Mouse (Mus musculus) frontal cortex, postnatal 14 days (tissue): ENCODE results near the gene Rmnd5b.

ENCODE experiments used
- DNase-seq, 2 experiments: peaks; one replicate each; pipeline ENCODE4 v3.0.0; 2022; ENCODE audit warnings: low spot score in 2 of 2

Rmnd5b gene

DNA sequence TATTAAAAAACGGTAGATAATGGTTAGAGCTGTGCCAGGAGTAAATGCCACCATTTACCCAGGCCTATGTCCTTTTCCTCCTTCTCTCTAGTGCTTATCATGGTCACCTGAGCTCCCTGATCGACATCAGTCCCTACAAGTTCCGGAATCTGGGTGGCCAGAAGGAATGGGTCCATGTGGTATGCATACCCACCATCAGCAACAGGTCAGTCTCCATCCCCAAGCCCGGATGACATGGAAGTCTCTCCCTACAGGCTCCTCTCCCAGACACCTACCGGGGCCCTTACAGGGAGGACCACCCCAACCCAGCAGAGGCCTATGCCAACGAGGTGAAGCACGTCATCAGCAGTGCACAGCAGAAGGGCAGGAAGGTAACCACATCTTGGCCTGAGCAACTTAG lies 43.8 kb downstream of the Rmnd5b start:
- no peak for DNase-seq

DNA sequence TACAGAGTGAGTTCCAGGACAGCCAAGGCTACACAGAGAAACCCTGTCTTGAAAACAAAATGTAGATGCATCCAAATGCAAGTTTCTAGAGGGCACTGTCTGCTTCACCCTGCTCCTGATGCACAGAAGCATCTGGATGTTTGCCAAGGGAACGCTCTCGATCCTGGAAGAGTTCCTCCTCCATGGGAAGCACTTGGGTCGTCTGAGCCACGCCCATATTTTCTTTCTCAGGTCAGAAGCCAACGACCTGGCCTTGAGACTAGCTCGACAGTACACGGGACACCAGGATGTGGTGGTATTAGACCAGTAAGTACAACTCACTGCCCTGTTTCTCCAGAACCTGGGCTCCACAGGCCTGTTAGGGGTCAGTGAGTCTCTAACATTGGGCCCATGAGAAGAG lies 44.5 kb downstream of the Rmnd5b start:
- no peak for DNase-seq

DNA sequence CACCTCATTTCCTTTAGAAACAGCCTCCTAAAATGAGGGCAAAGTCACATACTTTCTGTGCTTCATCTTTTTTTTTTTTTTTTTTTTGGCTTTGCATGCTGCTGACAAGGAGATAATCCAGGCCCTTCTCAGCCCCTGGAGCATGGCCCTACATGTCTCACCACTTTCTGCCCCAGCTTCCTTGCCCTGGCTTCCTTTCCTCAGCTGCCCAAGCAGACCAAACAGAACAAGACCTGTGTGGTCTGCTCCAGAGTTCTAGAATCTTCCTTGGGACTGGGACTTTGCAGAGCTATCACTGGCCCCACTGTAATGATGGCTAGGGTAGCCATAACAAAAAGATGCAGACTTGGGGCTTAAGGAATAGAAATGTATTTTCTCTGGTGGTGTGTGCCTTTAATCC lies 45.7 kb downstream of the Rmnd5b start:
- DNase-seq: no peak

DNA sequence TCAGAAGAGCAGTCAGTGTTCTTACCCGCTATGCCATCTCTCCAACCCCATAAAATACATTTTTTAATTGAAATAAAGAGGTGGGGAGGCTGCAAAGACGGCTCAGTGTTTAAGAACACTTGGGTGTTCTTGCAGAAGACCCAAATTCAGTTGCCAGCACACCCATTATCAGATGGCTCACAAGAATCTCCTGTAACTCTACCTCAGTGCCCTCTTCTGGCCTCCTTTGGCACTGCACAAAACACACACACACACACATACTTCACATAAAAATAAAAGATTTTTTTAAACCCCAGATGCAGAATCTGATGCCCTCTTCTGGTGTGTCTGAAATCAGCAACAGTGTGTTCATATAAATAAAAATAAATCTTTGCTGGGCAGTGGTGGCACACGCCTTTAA lies 46.9 kb downstream of the Rmnd5b start:
- DNase-seq: no peak

DNA sequence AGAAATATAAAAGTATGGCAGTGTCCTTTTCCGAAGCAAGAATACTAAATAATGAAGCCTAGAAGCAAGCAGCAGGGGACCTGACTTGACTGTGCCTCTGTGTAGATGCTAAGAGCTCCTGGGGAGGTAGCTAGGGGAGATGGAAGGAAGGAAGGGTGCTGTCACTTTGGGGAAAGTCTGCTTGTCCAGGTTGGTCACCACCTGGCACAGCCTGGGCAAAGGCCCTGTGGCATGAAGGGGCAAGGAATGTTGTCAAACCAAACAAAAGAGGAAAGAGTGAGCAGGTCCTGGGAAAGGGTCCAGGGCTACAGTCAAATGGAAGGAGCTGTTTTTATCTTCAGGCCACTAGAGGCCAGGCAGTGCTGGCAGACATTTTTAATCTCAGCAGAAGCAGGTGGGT lies 48.6 kb downstream of the Rmnd5b start:
- no peak for DNase-seq

DNA sequence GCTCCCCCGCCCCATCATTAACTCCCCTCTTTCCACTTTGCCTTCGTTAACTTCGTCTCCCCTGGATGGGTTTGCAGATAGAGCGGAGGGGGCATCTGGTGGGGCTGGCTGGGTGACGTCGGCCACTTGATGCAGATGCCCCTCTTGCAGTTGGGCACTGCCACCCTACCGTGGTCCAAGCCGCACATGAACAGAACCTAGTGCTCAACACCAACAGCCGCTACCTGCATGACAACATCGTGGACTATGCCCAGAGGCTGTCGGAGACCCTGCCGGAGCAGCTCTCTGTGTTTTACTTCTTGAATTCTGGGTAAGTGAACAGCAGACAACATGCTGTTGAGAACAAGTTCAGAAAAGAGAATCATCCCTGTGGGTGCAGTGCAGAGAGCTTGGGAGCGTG lies 49.3 kb downstream of the Rmnd5b start:
- no peak for DNase-seq

DNA sequence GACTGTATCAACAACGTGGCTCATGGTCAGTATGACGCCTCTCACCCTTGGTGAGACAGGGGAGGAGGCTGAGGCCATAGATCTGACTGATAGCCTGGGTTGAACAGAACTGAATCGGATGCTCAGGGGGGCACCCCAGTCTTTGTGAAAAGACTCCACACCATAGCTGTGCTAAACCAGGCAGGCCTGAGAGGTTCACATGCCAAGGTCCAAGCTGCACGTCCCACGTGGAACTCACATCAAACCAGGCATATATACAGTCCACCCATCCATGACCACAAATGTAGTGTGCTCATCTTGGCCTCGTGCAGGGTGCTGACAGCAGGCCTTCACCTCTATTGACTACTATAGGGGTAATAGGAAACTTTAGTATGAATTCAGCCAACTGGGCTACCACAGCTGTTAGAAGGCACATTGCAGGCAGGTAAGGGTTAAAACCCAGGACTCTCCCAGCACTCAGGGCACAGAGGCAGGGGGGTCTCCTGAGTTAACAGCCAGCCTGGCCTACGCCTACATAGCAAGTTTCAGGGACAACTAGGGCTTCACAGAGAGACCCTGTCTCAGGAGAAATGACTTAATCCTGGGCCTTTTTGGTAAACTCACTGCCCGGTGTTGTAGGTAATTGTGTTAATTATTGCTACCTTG lies 50.0 kb downstream of the Rmnd5b start:
- no peak for DNase-seq

DNA sequence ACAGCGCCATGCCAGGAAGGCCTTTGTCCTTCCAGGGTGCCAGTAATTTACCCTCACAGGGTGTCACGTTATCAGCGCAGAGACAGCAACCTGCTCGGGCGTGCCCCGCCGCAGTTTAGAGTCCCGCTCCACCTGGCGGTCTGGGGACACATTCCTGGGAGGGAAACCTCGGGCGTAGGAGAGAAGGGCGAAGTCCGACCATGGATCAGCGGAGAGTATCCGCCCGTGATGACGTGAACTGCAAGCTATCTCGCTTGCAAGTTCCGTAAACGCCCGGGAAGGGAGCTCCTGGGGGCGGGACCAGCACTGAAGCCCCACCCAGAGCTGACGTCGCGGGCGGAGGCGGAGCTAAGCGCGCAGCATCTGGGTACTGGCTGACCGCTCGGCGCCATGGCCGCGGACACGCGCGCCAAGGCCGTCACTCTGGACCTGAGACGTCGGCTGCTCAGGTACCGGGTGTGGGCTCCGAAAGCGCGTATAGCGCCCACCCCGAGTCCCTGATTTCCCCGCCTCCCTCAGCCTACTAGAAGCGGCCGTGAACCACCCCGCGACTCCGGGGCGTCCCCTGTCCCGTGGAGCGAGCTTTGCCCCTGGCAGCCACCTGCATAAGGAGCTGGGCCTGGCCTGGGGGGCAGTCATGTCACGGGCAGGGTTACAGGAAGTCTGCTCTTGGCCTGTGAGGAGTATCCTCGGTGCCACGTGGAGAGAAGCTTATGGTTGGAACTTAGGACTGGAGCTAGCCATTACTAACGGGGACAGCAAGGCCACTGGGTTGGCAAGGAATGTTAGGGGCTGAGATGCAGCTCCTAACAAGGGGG lies 51.1 kb downstream of the Rmnd5b start, which contains the start of gene Phykpl:
TSS of gene Phykpl (plus strand) at position 327 of the 818 bp plus-strand sequence.
- DNase-seq: peak; percentile 88 to 93

DNA sequence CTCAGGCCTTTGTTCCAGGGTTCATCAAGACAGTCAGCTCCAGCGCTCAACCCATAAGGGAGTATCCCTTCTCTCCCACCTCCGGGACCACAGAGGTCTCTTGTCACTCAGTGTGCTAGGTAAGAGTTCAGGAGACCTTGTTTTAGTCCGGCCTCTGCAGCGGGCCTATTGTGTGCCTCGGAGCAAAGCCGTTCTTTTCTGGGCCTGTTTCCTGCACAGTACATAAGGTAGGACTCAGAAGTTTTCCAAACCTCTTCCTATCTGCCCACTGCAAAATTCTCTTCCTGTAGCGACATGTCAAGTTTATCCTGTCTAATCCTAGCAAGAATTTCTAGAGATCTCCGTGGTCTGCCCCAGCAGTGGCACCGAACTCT lies 51.7 kb downstream of the Rmnd5b start:
- DNase-seq: no peak

DNA sequence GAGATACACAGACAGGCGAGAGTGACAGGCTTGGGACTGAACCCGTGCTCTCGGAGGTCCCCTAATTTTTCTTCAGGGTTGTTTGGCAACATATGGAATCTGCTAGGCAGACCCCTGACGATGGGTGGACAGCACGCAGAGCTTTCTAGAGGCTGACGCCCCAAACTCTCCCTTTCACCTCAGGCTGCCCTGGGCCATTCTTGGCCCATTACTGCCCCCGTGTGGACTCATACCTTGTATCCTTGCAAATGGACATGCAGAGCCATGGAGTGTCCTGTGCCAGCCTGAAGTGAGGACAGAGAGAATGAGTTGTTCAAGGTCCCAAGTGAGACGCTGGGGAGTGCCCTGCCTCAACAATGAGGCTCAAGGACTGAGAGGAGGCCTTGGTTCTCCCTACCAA lies 53.0 kb downstream of the Rmnd5b start:
- DNase-seq: peak in 1 of 2 experiments; percentile 42

DNA sequence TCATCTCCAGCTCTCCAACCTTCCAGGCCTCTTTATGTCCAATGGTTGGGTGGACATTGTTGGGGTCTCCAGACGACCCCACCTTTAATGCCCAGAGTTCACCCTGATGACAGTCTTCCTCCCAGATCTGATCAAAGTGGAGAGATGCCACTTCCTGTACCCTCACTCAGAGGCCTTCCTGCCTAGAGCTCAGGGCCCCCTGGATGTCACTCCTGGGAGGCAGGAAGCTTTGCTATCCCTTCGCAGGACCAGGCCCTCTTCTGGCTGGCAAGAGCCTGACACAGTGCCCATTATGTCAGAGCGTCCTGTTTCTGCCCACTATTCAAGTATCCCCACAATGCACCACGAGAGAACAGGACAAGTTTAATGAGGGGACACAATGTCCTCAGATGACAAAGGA lies 56.7 kb downstream of the Rmnd5b start:
- no peak for DNase-seq

DNA sequence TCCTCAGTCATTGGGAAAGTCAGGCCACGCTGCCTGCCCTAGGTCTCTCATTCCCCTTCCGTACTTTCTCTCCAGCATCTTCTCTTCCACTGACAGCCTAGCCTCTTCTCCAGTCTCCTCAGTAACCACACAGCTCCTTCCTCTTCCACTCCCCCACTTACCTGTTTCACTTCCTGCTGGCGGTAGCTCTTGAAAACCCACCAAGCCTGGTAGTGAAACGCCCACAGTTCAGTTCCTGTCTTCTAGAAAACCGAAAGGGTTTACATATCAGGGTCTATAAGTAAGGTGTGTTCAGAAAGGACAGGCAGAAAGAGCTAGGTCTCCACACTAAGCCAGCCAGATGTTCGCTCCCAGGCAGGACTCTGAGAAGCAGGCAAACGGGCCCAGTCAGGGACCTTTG lies 58.1 kb downstream of the Rmnd5b start:
- DNase-seq: no peak

DNA sequence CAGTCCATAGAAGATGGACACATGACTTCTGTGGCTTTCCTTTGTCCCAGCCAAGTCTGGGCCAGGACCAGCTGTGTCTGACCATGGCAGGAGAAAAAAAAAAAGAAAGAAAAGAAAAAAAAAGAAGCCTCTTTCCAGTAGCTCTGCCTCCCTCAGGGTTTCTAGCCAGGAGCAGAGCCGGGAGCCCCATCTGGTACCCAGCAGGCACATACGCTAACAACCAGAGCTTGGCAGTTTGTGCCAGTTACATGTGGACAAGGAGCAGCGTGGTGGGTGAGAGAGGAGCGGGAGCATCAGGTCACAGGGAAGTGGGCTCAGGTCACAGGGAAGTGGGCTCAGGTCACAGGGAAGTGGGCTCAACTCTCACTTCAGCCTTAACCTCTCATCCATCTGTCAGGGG lies 59.2 kb downstream of the Rmnd5b start:
- DNase-seq: no peak
